8 mouse cellular contexts compared by ENCODE assay signal in genomic region chr6:33681778-33682640, GRCm38 (mm10).
A peak's percentile ranks its signal among the peaks of the same experiment; 100 is the strongest.
DNase-seq lines count a peak whose midpoint lies in the region; ATAC-seq and TF ChIP-seq lines count a peak whose summit lies in the region.

No protein-coding gene starts in this region.

- TF ChIP-seq EP300 in CH12.LX (IDR thresholded peaks at IDR 0.05; ENCODE audit: low read length) = no peak

- no peaks in the 10 kb centered on the region for H3K27me3 ChIP-seq in CH12.LX (replicated peaks)
- no peaks in the 10 kb centered on the region for H3K27me3 ChIP-seq in cerebellum, adult 2 months (ENCODE audit: control insufficient read depth, insufficient read depth, low read length)
- H3K27me3 ChIP-seq in forebrain, embryonic 16.5 days (replicated peaks; ENCODE audit: control insufficient read depth, insufficient read depth, low read length) = no peaks in the 10 kb centered on the region
- no peaks in the 10 kb centered on the region for H3K27me3 ChIP-seq in midbrain, embryonic 13.5 days

- ATAC-seq in forebrain, embryonic 16.5 days = peak; percentile 96
- ATAC-seq in midbrain, embryonic 13.5 days = peak; percentile 91

- no peak overlapping the region for H3K4me2 ChIP-seq in CH12.LX (ENCODE audit: insufficient read depth, low read depth, poor library complexity, severe bottlenecking)
- H3K4me2 ChIP-seq in forebrain, embryonic 16.5 days (ENCODE audit: low read length) = no peak overlapping the region
- no peak overlapping the region for H3K4me2 ChIP-seq in midbrain, embryonic 13.5 days (replicated peaks)

- in situ Hi-C loops in CH12.LX (cut with MboI; ENCODE audit: low pct_ligation_motif_present, low pct_unique_long_range_greater_than_20kb, low sequenced_read_pairs) = no loop called here

- H3K9me3 ChIP-seq in CH12.LX (replicated peaks; ENCODE audit: low read length) = no peaks in the 10 kb centered on the region
- H3K9me3 ChIP-seq in forebrain, embryonic 16.5 days (ENCODE audit: control insufficient read depth, low read length) = no peaks in the 10 kb centered on the region
- no peaks in the 10 kb centered on the region for H3K9me3 ChIP-seq in midbrain, embryonic 13.5 days

- H3K4me1 ChIP-seq in CH12.LX (ENCODE audit: control insufficient read depth in 1 of 2, insufficient read depth in 2 of 2) = peaks cover 3 to 24% of the 10 kb centered on the region in 2 experiments
- no peaks in the 10 kb centered on the region for H3K4me1 ChIP-seq in cerebellum, adult 2 months (ENCODE audit: control insufficient read depth, insufficient read depth, low read length)
- peaks cover 9% of the 10 kb centered on the region for H3K4me1 ChIP-seq in forebrain, embryonic 16.5 days (replicated peaks; ENCODE audit: control insufficient read depth, insufficient read depth, low read length)
- H3K4me1 ChIP-seq in midbrain, embryonic 13.5 days (replicated peaks) = peaks cover 16% of the 10 kb centered on the region; the same call in 1 of the 2 replicates

- H3K27ac ChIP-seq in CH12.LX (ENCODE audit: insufficient read depth, low read depth) = no peak overlapping the region
- no peak overlapping the region for H3K27ac ChIP-seq in cerebellum, adult 2 months (ENCODE audit: insufficient read depth, low read length)
- H3K27ac ChIP-seq in forebrain, embryonic 16.5 days (ENCODE audit: low read length) = peak overlapping the region; percentile 51
- H3K27ac ChIP-seq in midbrain, embryonic 13.5 days = peak overlapping the region; percentile 57

- no peak for TF ChIP-seq POLR2A in CH12.LX (IDR thresholded peaks at IDR 0.05; ENCODE audit: low read depth, low read length)
- no peak for TF ChIP-seq POLR2A in cerebellum, adult 2 months (IDR thresholded peaks at IDR 0.05; ENCODE audit: borderline replicate concordance, insufficient read depth, low read length)

- dilution Hi-C loops in CH12.LX (cut with MboI; ENCODE audit: extremely low pct_ligation_motif_present, extremely low pct_unique_long_range_greater_than_20kb, low sequenced_read_pairs) = no loop called here

- peak in 1 of 2 experiments; percentile 46; a peak in 2 of 4 replicates for TF ChIP-seq CTCF in CH12.LX (conservative IDR thresholded peaks at IDR 0.05 in 1 of 2, IDR thresholded peaks at IDR 0.05 in 1 of 2; ENCODE audit: low read depth in 2 of 2, low read length in 2 of 2)
- TF ChIP-seq CTCF in cerebellum, adult 2 months (IDR thresholded peaks at IDR 0.05; ENCODE audit: borderline replicate concordance, insufficient read depth, low read depth, low read length) = peak; percentile 55

- DNase-seq in 3T3-L1 (ENCODE audit: low read depth, low spot score) (peak; percentile 47), CH12.LX (ENCODE audit: extremely low read depth) (no peak)
- peak; percentile 41 to 56 for DNase-seq in cerebellum, adult 2 months
- peak; percentile 44 to 56 for DNase-seq in layer of hippocampus, postnatal 14 days (ENCODE audit: low spot score in 2 of 2)
- DNase-seq in thymus, postnatal 36 days = peak; percentile 36 to 37
- no peak for DNase-seq in B cell, adult 2 months

- peaks cover 0 to 5% of the 10 kb centered on the region in 2 experiments for H3K36me3 ChIP-seq in CH12.LX (replicated peaks in 1 of 2; ENCODE audit: control insufficient read depth in 1 of 2, insufficient read depth in 1 of 2, low read length in 1 of 2)
- no peaks in the 10 kb centered on the region for H3K36me3 ChIP-seq in forebrain, embryonic 16.5 days (ENCODE audit: control insufficient read depth, insufficient read depth)
- H3K36me3 ChIP-seq in midbrain, embryonic 13.5 days = no peaks in the 10 kb centered on the region

- no peak overlapping the region for H3K4me3 ChIP-seq in CH12.LX (replicated peaks in 1 of 3; ENCODE audit: low read depth in 2 of 3, low read length in 2 of 3, poor library complexity in 1 of 3)
- no peak overlapping the region for H3K4me3 ChIP-seq in cerebellum, adult 2 months (replicated peaks; ENCODE audit: insufficient read depth, low read depth, low read length)
- no peak overlapping the region for H3K4me3 ChIP-seq in forebrain, embryonic 16.5 days (replicated peaks; ENCODE audit: low read length)
- no peak overlapping the region for H3K4me3 ChIP-seq in midbrain, embryonic 13.5 days (replicated peaks)

- H3K9ac ChIP-seq in CH12.LX (ENCODE audit: insufficient read depth, low read depth) = no peak overlapping the region
- H3K9ac ChIP-seq in forebrain, embryonic 16.5 days (replicated peaks; ENCODE audit: low read depth, low read length) = no peak overlapping the region
- no peak overlapping the region; the same call in 1 of the 2 replicates for H3K9ac ChIP-seq in midbrain, embryonic 13.5 days (replicated peaks)

- 68% methylated on average over 10 of the region's 10 CpGs for WGBS in cerebellum, adult 2 months
- 27% methylated on average over 10 of the region's 10 CpGs for WGBS in forebrain, embryonic 16.5 days
- 38% methylated on average over 10 of the region's 10 CpGs for WGBS in midbrain, embryonic 13.5 days

- TF ChIP-seq RAD21 in CH12.LX (IDR thresholded peaks at IDR 0.05; ENCODE audit: low read depth, low read length) = peak; percentile 41

- no peaks in the 10 kb centered on the region for H3K79me2 ChIP-seq in CH12.LX (replicated peaks; ENCODE audit: control insufficient read depth, extremely low read depth, insufficient read depth, poor library complexity, severe bottlenecking)

TF ChIP-seq in CH12.LX, 34 proteins besides CTCF, POLR2A, EP300 and RAD21:
- TF ChIP-seq HCFC1 (IDR thresholded peaks at IDR 0.05; ENCODE audit: low read depth, low read length) = no peak
- no peak for TF ChIP-seq IRF4 (IDR thresholded peaks at IDR 0.05; ENCODE audit: low read depth, low read length)
- peak; percentile 44 for TF ChIP-seq SMC3 (IDR thresholded peaks at IDR 0.05; ENCODE audit: low read depth, low read length)
- no peak for TF ChIP-seq UBTF (IDR thresholded peaks at IDR 0.05; ENCODE audit: low read depth, low read length)
- no peak for TF ChIP-seq POLR2AphosphoS2 (IDR thresholded peaks at IDR 0.05; ENCODE audit: low read depth, low read length)

Comparison
In these comparisons a context has a peak if more than half of its experiments do, and no peak if none do; other contexts are left out.
1. DNase-seq: peak in 3T3-L1 (single experiment), cerebellum, adult 2 months (2 of 2), layer of hippocampus, postnatal 14 days (2 of 2) and thymus, postnatal 36 days (2 of 2); none in CH12.LX (single experiment) and B cell, adult 2 months (0 of 2).
2. H3K27ac ChIP-seq: peak in forebrain, embryonic 16.5 days (single experiment) and midbrain, embryonic 13.5 days (single experiment); none in CH12.LX (single experiment) and cerebellum, adult 2 months (single experiment).